Mouse (Mus musculus): ENCODE data around the gene Cdk17. TPM values are rescaled to one million over a fixed set of nuclear protein-coding genes. Genes with fewer than 3 reads are reported as not detected.

Cdk17 gene
- polyA plus RNA-seq, 1 experiment, result 18.0 TPM

- TF ChIP-seq POLR2A (IDR thresholded peaks at IDR 0.05; ENCODE audit: borderline replicate concordance, extremely low read depth, low read depth, low read length) (no peak), CTCF (IDR thresholded peaks at IDR 0.05; ENCODE audit: insufficient read depth, low read length) (no peak)
- WGBS, result 21% methylated on average over 4 of the region's 4 CpGs
- no peak for DNase-seq
- Histone ChIP-seq H3K4me3 (replicated peaks; ENCODE audit: extremely low read depth, low read depth, low read length) (peak overlapping the region; percentile 19), H3K4me1 (ENCODE audit: control insufficient read depth, insufficient read depth, low read length) (peaks cover 4% of the 10 kb centered on the region)
Observed at GRCm38 (mm10) chr10:93311576-93311975, 150.9 kb downstream of the Cdk17 start.

Other genes starting within 250 kb of the Cdk17 start
- 2.3 and 3.7 TPM in 2 replicates for gene Cfap54, start 79.3 kb upstream of the Cdk17 start, polyA plus RNA-seq (2012; rRNA removed)
- 76.0 and 99.4 TPM in 2 replicates for gene Elk3, start 150.3 kb downstream of the Cdk17 start, polyA plus RNA-seq (2012; rRNA removed)

All from lung, adult 2 months (tissue).